8 mouse cellular contexts compared by ENCODE assay signal in the genomic region with DNA sequence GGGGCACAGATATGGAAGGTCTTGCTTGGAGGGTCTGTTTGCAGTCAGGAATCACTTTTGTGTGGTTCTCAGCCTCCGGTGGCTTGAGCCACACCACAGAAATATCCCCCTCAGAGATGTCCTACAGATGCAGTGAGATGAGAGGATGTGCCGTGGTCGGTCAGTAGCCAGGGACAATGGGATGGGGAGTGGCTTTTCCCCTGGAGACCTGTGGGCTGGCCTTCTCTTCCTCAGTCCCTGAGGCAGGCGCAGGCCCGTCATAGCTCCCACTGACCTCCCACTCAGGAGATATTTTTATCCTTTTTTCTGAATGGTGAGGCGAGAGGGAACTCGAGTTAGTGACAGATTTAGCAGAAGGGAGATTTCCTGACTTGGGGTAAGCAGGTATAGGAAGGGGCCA. TPM values are rescaled to one million over a fixed set of nuclear protein-coding genes. Genes with fewer than 3 reads are reported as not detected.
DNase-seq lines count a peak whose midpoint lies in the region; ATAC-seq and TF ChIP-seq lines count a peak whose summit lies in the region.

No protein-coding gene starts in this region.

- peaks cover 18% of the 10 kb centered on the region for H3K4me1 ChIP-seq in cortical plate, adult 2 months (ENCODE audit: control insufficient read depth, insufficient read depth, low read length)
- H3K4me1 ChIP-seq in heart, embryonic 11.5 days (ENCODE audit: control insufficient read depth, insufficient read depth, low read length): peaks cover 48% of the 10 kb centered on the region
- H3K4me1 ChIP-seq in hindbrain, postnatal 0 days (ENCODE audit: insufficient read depth, low read length): peaks cover 24% of the 10 kb centered on the region
- peaks cover 11% of the 10 kb centered on the region for H3K4me1 ChIP-seq in thymus, adult 2 months (replicated peaks; ENCODE audit: control insufficient read depth, insufficient read depth, low read length)

- no peak overlapping the region for H3K9ac ChIP-seq in heart, embryonic 11.5 days (ENCODE audit: low read depth, low read length)
- 0 out of 2 replicates have a peak overlapping the region, but pooled peaks have one; percentile 14 for H3K9ac ChIP-seq in hindbrain, postnatal 0 days (replicated peaks; ENCODE audit: low read length)

- TF ChIP-seq CTCF in cortical plate, adult 2 months (IDR thresholded peaks at IDR 0.05; ENCODE audit: extremely low read depth, insufficient read depth, low read length): no peak
- TF ChIP-seq CTCF in hindbrain, postnatal 0 days (IDR thresholded peaks at IDR 0.05; ENCODE audit: low read depth): no peak
- TF ChIP-seq CTCF in thymus, adult 2 months (IDR thresholded peaks at IDR 0.05; ENCODE audit: borderline replicate concordance, control insufficient read depth, extremely low read depth, insufficient read depth, low read length, poor library complexity): no peak

- H3K27ac ChIP-seq in cortical plate, adult 2 months (ENCODE audit: insufficient read depth, low read length): peak overlapping the region; percentile 43
- 0 out of 2 replicates have a peak overlapping the region, but pooled peaks have one; percentile 3 for H3K27ac ChIP-seq in heart, embryonic 11.5 days (ENCODE audit: low read depth, low read length)
- peak overlapping the region; percentile 32; the same call in 1 of the 2 replicates for H3K27ac ChIP-seq in hindbrain, postnatal 0 days
- H3K27ac ChIP-seq in thymus, adult 2 months (ENCODE audit: control insufficient read depth, insufficient read depth, low read length): no peak overlapping the region

- DNase-seq in frontal cortex, postnatal 36 days (ENCODE audit: low spot score in 2 of 2): no peak
- no peak for DNase-seq in hindbrain, postnatal 0 days (ENCODE audit: low spot score)
- DNase-seq in natural killer cell, adult 2 months (ENCODE audit: low spot score in 2 of 2): no peak
- no peak for DNase-seq in thymus, adult 2 months
- no peak for DNase-seq in thymus, postnatal 36 days

- no peaks in the 10 kb centered on the region; the same call in 1 of the 2 replicates for H3K36me3 ChIP-seq in heart, embryonic 11.5 days (ENCODE audit: control insufficient read depth, insufficient read depth, low read length)
- no peaks in the 10 kb centered on the region for H3K36me3 ChIP-seq in hindbrain, postnatal 0 days (ENCODE audit: insufficient read depth, low read length)
- no peaks in the 10 kb centered on the region for H3K36me3 ChIP-seq in thymus, adult 2 months (ENCODE audit: control insufficient read depth, insufficient read depth, low read length)

- WGBS in heart, embryonic 11.5 days (ENCODE audit: insufficient replicate concordance): 24% methylated on average over 7 of the region's 7 CpGs
- WGBS in hindbrain, postnatal 0 days: 27% methylated on average over 7 of the region's 7 CpGs
- 73% methylated on average over 7 of the region's 7 CpGs for WGBS in thymus, adult 2 months

- ATAC-seq in frontal cortex, adult (ENCODE audit: low TSS enrichment): peak; percentile 32; the same call in 1 of the 2 replicates
- no peak for ATAC-seq in heart, embryonic 11.5 days (replicated peaks; ENCODE audit: insufficient number of reproducible peaks, low FRiP score, low TSS enrichment)
- ATAC-seq in hindbrain, postnatal 0 days: no peak

- no peaks in the 10 kb centered on the region for H3K27me3 ChIP-seq in heart, embryonic 11.5 days (ENCODE audit: control insufficient read depth, insufficient read depth, low read length)
- no peaks in the 10 kb centered on the region for H3K27me3 ChIP-seq in hindbrain, postnatal 0 days (ENCODE audit: insufficient read depth, low read length)
- H3K27me3 ChIP-seq in thymus, adult 2 months (ENCODE audit: control insufficient read depth, insufficient read depth, low read length): 0 out of 2 replicates have a peak, but pooled peaks cover 2% of the 10 kb centered on the region

- no peak for TF ChIP-seq POLR2A in cortical plate, adult 2 months (IDR thresholded peaks at IDR 0.05; ENCODE audit: extremely low read depth, insufficient read depth, low read length)
- no peak for TF ChIP-seq POLR2A in thymus, adult 2 months (IDR thresholded peaks at IDR 0.05; ENCODE audit: control insufficient read depth, extremely low read depth, insufficient read depth, low read length, poor library complexity)

- no peaks in the 10 kb centered on the region for H3K9me3 ChIP-seq in heart, embryonic 11.5 days (replicated peaks; ENCODE audit: control insufficient read depth, low read length)
- no peaks in the 10 kb centered on the region for H3K9me3 ChIP-seq in hindbrain, postnatal 0 days (ENCODE audit: low read length)

- H3K4me2 ChIP-seq in heart, embryonic 11.5 days: no peak overlapping the region
- peak overlapping the region; percentile 96 for H3K4me2 ChIP-seq in hindbrain, postnatal 0 days (ENCODE audit: low read depth, low read length)

- H3K4me3 ChIP-seq in cortical plate, adult 2 months (ENCODE audit: insufficient read depth, low read length): no peak overlapping the region
- H3K4me3 ChIP-seq in heart, embryonic 11.5 days (ENCODE audit: low read depth, low read length): no peak overlapping the region
- H3K4me3 ChIP-seq in hindbrain, postnatal 0 days (ENCODE audit: low read length): no peak overlapping the region
- H3K4me3 ChIP-seq in thymus, adult 2 months (ENCODE audit: control insufficient read depth, insufficient read depth, low read length): no peak overlapping the region

RNA-seq across cellular contexts. Expression of gene Mn1, which starts 12.6 kb away (rescaled TPM):
- 12.8 and 14.8 TPM in 2 replicates for polyA plus RNA-seq in cortical plate, adult 2 months (2012; rRNA removed)
- polyA plus RNA-seq in heart, embryonic 11.5 days (2014; fragmentation: Nextera tagmentation; extraction: Ambion mirVana): 6.6 and 7.1 TPM in 2 replicates
- total RNA-seq in hindbrain, postnatal 0 days (2014; rRNA removed): 71.5 and 87.2 TPM in 2 replicates
- polyA plus RNA-seq in hindbrain, postnatal 0 days (2015; fragmentation: Nextera tagmentation; extraction: Ambion mirVana): 27.0 and 32.9 TPM in 2 replicates
- 2.4 and 3.4 TPM in 2 replicates for polyA plus RNA-seq in thymus, adult 2 months (2012; rRNA removed)
